Mouse (Mus musculus): ENCODE results near the gene Far2. TPM values are rescaled to one million over a fixed set of nuclear protein-coding genes. Genes with fewer than 3 reads are reported as not detected.
"Not testable (repeated sequence)": the region's sequence is repeated elsewhere in the genome, so short reads cannot be mapped to it uniquely, and the experiment has no call there.

The Far2 gene
- total RNA-seq, 2 experiments from 2014 or later: 3.3 to 4.6 TPM

DNA sequence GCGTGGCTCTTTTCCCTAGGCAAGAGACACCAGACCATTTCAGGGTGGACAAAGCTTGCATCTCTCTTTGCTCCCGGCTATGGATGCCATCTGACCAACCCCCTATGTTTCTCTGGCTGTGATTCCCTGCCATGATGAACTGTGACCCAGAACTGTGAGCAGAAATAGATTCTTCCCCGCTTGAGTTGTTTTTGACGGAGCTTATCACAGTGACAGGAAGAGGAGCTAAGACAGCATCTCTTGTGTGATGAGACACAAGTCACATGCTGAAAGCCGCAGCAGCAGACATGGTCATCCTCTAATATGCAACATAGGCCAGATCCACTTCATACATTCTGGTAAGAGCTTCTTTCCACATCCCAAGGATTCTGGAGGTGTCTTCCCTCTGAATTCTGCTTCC, 69.3 kb downstream of the Far2 start:
- no peak for ATAC-seq (ENCODE audit: poor library complexity, severe bottlenecking)

DNA sequence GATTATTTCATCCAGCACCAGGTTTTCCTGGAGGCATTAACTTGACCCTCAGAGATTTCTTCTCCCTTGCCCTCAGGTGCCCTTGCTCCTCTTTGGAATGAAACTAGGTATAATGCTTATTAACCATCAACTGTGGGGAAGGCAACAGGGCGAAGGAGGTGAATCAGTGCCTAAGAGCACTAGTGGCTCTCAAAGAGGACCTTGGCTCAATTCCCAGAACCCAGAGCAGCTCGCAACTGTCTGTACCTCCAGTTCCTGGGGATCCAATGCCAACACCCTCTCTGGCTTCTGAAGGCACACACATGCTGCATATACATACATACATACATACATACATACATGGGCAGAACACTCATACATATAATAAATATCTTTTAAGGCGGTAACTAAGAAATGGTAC, 69.8 kb downstream of the Far2 start:
- ATAC-seq (ENCODE audit: poor library complexity, severe bottlenecking): no peak

DNA sequence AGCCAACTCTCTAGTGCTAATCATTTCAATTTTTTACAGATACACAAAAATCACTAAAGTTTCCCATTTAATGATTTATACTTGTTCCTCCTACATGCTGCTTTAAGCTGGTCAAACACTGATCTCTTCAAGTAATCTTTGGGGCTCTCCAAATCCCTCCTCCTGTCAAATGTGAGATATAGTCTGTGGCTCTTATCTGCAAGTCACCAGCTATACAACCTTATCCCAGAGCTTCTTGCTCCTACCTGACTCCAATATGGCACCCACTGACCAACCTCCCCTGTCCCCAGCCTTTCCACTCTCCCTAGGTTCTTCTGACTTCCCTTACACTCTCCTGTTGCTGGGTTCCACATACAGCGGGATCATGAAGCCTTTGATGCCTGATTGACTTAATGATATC, 70.6 kb downstream of the Far2 start:
- 0 out of 2 replicates have a peak, but pooled peaks have one; percentile 16 for ATAC-seq (ENCODE audit: poor library complexity, severe bottlenecking)

DNA sequence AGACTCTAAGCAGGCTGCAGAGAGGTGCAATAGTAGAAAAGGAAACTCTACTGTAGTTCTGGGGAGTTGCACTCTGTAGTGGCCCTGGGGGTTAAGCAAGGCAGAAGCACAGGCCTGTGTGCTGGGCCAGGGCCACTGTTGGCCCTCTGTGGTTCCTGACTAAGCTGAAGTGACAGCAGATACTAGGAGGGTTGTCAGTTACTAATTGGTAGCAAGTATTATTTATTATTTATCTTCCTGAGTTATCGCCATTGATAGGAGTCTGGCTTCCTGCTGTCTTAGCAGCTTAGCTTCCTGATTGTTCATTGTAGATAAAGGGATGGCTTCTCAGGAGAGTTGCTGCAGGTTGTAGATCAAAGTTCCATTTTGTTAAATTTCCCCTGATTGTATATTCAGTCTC, 73.6 kb downstream of the Far2 start:
- ATAC-seq (ENCODE audit: poor library complexity, severe bottlenecking): no peak

DNA sequence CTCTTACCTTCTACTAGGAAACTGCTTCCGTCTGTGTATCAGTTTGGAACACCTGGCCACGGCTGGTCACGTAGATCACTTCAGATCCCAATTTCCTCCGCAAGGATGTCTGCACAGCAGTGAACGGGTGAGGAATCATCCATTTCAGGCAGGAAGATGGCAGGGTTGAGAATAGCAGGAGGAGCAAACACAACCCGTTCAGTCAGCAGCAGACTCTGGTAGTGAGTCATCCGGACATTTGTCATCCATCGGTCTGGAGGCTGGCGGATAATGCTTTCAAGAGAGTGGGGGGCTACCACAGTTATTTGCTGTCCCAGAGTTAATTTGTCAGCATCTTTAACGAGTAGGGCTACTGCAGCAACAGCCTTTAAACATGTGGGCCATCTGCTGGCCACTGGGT, 79.8 kb downstream of the Far2 start:
- not testable (repeated sequence) for ATAC-seq (ENCODE audit: poor library complexity, severe bottlenecking)

DNA sequence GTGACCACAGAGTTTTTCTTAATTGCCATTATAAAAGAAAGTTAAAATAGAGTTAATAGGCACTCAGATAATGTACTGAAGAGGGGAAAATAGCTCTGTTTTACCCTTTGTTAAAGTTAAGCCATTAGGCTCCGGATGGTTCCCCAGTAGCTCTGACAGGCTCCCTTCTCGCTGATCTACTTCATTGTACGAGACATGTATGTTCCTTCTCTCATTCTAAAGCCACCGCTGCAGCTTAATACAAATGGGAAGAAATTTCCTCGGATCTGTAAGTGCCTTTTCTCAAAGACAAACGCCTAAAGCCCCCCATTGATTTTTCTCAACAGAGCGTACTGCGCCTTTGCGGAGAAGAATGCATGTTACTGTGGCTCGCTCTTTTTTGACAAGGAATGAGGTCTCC, 85.3 kb downstream of the Far2 start:
- no peak for ATAC-seq (ENCODE audit: poor library complexity, severe bottlenecking)

DNA sequence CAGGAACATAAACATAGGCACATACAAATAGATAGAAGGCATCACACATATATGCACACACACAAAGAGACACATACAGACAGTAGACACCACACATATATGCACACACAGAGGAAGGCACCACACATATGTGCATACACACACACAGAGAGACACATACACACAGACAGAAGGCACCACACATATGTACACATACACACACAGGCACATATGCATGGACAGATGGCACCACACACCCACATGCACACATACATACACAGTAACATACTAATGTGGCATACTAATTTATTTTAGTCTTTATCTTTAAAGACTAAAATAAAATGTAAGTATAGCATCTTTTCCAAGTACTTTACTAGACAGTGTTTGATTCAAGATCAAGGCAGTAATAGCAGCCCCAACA, 86.5 kb downstream of the Far2 start:
- no peak for ATAC-seq (ENCODE audit: poor library complexity, severe bottlenecking)

DNA sequence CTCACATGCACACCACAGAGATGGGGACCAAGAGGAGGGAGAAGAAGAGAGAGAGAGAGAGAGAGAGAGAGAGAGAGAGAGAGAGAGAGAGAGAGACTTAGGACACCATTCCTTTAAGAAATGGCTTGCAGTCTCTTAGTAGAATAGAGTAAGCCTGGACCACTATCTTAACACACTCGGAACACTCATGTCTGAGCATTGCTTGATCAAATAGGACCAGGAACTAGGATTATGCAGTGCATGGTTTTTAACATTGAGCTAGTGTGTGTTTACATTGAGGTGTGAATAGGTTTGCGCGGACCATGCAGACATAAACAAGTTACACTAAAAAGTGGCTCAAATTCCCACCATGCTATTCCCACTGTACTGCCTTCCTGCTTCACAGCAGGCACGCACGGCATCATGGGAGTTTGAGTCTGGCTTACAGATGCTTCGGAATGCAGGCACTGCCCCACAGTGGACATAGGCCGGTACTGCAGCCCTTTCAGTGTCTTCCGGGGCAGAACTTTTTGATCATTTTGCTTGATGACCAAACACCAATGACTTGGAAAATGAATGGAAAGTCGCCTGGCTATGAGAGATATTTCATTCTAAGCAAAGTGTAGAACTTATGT, 88.8 kb downstream of the Far2 start:
- peak; percentile 97 for ATAC-seq (ENCODE audit: poor library complexity, severe bottlenecking)

DNA sequence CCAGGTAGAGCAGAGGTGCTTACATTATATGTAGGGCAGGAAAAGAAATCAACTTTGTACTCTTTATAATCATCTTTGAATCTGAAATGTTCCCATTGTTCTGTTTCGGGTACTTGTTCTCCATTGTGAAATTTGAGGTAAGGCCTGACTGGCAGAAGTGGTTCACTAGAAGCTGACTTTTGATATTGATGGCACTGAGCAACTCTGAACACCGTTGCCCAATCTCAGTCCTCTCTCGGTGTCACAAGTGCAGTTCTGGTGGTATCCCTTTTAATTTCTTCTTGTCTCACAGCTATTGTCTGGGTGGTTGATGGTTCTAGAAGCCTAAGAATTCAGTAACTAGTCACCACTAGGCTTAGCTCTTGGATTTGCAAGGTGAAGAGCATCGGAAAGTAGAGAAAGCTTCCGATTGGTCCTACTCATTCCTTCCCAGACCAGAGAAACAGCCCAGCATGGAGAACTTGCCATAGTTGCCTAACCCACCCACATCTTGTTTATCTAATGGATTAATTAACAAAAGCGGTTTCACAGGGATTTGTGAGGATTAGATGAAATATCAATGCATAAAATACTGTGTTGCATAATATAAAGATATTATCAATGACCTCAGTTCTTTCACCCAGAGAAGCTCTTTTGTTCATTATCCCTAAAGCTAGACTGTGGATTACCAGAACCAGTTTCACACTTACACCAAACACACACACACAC, 92.4 kb downstream of the Far2 start:
- ATAC-seq (ENCODE audit: poor library complexity, severe bottlenecking): no peak

DNA sequence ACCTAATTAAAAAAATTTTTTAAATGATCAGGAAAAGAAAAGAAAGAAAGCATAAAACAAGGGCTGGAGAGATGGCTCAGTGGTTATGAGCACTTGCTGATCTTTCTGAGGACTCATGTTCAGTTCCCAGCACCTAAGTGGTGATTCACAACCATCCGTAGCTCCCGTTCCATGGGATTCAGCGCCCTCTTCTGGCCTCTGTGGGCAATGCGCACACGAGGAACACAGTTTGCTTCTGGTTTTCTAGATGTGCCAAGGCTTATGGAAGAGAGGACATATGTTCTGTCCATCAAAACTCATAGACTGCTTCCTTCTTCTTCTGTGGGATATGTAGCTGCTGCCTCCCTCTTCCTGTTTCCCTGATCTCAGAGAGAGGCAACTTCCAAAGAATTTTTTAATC, 94.8 kb downstream of the Far2 start:
- no peak for ATAC-seq (ENCODE audit: poor library complexity, severe bottlenecking)

DNA sequence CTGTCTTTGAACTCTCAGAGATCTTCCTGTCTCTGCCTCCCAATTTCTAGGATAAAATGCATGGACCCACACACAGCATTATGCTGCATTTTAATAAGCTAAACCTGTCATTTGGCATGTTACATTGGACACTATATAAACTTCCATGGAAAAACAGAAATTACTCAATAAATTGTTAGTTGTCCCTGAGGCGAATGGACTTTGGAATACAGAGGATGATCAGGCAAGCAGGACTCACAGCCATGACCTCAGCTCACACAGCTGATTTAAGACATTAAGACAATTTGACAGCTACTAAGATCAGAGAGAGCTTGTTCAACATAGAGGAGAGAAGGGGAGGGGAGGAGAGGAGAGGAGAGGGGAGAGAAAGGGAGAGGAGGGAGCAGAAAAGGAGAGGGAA, 95.4 kb downstream of the Far2 start:
- ATAC-seq (ENCODE audit: poor library complexity, severe bottlenecking): no peak

DNA sequence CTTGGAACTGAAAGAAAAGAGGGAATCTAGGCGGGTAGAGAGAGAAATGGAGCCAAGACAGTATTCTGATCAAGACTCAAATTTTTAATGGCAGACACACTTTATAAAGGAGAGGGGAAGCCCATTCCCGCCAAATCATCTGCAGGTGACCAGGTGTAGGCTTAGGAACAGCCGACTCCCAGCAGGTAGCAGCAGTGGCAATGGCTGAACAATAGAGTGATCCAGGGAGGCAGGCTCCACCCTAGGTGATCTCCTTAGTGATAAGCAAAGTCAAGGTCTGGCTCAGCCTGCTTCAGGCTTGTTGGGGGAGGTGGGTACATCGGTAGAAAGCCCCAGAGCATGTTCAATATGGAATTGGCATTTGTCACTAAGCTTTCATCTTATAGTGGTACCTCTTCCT, 105.2 kb downstream of the Far2 start:
- ATAC-seq (ENCODE audit: poor library complexity, severe bottlenecking): not testable (repeated sequence)

DNA sequence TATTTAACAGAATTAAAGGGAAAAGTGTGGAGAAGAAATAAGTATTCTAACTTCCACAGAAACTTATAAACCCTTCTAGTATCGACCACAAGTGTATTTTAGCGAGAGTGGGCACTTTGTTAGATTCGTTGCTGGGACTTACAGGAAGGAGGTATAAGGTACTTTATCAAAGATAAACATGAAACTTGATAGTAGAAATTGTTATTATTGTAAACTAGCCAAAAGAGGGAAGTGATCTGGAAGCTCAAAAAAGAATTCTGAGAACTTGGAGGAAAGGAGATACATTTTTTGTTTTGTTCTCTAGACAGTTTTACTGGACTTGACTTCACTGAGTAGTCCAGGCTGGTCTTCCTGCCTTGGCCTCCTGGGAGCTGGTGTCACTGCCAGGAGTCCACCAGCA, 125.8 kb downstream of the Far2 start:
- ATAC-seq (ENCODE audit: poor library complexity, severe bottlenecking): no peak

DNA sequence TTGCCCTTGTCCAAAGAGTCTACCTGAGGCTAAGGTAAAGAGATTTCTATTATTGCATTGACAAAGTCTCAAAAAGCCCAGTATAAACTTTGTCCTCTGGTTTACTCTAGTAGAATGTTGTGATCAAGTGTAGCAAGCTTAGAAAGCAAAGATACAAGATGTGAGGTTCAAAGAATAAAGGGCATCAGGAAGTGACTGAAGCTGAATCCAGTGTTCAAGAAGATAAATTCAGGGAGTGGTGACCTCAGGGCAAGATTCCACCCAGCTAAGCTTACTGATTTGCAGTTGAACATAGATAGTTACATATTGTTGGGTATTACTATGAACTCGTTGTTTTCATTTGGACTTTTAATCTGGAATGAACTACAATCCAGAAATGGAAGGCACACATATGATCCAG, 138.6 kb downstream of the Far2 start:
- no peak for ATAC-seq (ENCODE audit: poor library complexity, severe bottlenecking)

DNA sequence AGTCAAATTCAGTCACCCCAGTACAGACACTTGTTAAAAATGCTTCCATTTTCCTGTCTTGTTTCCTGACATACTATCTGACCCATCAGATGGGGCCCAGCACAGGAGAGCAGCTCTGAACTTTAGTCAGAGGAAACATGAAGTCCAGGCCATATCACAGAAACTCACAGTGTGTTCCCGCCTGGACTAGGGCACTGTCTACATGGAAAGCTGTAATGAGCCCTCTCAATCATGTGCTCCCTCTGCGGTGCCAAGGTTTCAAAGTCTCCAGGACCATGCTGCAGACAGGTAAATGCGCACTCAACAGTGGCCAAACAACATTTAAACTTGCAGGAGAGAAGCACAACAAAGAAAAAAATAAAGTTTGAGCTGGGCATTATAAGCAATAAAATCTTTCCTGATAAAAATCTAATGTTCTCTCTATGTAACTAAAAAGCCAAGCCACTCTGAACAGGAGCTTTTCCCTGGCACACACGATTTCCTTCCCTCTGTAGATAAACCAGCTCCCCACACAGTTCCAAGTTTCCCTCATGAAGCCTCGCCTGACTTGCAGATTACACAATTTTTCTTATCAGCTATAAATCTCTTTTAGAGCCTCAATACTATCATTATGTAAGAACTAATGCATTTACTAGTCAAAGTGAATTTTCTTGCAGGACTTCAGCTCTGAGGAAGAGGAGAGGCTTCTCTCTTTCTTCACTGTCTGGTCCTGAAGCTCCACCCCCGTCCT, 147.1 kb downstream of the Far2 start:
- no peak for ATAC-seq (ENCODE audit: poor library complexity, severe bottlenecking)

DNA sequence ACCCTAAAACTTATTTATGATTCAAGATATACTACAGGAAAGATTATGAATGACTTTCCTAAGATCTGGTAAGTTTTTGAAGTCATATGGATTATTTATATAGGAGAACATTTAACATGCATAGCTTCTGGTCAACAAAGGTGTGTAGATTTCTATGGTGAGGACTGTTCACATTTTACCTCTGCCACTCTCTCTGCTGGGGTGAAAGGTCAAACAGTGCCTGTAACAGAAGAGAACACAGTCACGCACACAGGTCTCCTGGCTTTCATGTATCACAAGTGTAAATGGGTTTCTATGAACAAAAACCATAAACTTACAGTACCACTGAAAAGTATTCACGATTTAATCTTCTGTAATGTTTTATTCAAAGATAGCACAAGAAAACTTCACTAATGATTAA, 152.1 kb downstream of the Far2 start:
- no peak for ATAC-seq (ENCODE audit: poor library complexity, severe bottlenecking)

DNA sequence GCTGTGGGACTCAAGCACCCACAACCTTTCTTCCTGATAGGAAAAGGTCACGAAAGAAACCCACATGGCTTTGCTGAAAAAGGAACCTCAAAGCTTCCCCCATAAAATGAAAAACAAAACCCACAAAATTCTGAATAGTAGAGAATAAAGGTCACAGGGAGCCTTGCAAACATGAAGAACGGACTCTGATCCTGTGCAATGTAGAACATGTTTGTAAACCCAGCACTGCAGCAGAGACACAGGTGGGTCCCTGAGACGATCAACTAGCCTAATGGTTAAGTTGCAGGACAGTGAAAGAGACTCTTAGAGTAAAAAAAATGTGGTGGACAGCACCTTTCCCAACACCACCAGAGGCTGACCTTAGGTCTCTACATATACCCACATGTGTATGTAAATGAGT, 152.7 kb downstream of the Far2 start:
- ATAC-seq (ENCODE audit: poor library complexity, severe bottlenecking): no peak

DNA sequence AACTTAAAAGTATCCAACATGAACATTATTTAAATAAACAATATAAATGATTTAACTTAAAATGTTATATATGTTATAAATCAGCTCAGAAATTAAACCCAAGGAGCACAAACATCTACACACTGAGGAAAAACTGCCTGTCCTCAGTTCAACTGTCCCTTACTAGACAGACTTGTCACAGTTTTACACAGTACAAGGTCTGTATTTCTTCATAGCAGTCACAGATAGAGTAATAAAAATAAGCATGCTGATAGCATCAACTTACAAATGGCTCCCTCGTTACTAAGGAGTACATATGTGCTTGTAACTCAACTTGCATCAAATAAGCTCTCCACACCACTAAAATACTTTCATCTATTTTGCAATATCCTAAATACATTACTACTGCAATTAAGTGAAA, 158.1 kb downstream of the Far2 start:
- ATAC-seq (ENCODE audit: poor library complexity, severe bottlenecking): no peak

DNA sequence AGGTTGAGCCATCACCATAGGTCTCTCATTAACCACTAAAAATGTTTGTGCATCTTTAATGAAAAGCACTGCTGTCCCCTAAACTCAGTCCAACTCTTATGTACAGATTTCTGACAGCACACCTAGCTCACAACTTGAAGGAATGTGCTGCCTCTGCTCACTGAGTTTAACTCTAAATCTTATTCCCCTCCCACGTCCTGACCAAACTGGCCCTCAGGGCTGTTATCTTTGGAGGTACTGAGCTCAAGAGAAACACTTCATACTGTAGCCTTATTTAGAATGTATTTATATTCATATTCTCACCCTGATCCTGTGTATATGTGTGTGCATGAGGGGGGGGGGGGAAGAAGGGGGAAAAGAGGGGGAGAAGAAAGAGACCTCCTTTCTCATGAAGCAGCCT, 160.5 kb downstream of the Far2 start:
- ATAC-seq (ENCODE audit: poor library complexity, severe bottlenecking): no peak

DNA sequence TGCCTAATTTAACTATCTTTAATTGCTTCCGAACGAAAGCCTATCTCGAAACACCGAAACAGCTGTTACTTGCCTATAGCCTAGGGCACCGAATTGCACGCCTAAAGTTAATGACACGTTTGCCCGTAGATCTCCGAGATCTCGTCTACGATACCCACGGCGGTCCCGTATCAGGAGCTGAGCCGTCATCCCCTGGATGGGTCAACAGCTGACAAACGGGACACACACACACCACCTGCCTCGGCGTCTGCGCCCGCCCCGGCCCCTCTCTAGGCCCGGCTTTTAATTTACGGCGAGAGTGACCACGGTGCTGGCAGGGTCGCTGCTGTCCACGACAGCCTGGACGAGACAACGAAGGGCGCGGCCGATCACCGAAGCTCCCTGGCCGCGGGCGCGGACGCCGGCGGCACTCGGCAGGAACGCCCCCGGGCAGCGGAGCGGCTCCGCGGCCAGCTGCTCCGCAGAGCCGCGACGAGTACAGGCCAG, 164.4 kb downstream of the Far2 start:
- peak; percentile 21 for ATAC-seq (ENCODE audit: poor library complexity, severe bottlenecking)

DNA sequence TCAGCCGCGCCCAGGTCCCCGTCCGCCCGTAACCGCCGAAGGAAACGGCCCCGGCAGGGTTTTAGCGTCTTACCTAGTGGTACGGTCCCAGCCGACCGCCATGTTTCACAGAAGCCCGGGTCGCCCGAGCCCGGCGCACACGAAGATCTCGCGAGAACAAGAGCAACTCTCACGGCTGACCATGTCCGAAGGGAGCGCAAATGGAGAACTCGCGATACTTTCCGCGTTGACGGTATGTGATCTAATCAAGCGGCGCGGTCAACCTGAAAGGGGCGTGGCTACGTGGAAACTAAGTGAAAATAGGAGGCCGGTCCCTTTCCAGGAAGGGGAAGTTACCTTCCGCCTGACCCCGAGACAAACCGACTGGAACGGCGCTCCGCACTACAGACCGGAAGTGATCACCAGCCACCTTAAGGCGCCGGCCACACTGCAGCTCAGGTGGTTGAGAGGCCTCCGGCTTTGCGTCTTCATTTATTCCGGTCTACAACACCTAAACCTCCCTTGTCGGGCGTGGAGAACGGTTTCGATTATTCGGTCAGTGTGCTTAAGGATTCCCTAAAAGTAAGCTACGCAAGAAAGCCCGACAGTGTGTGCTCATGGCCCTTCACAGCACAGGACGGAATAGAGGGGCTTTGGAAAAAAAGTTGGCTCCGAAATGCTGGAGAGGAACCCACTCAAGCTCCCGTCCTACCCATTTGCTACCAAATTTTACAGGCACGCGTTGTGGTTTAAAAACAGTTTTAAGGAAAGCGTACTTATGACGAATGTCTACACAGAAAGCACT, 165.0 kb downstream of the Far2 start, which contains the start of gene Ergic2:
TSS of gene Ergic2 (minus strand) at position 478 of the 784 bp plus-strand sequence.
- ATAC-seq (ENCODE audit: poor library complexity, severe bottlenecking): peak; percentile 90

All from megakaryocyte, adult 5-6 weeks (primary cell).